Mouse (Mus musculus) midbrain, embryonic 14.5 days (tissue): Measurements from ENCODE around the gene Myo3a. TPM values are rescaled to one million over a fixed set of nuclear protein-coding genes. Genes with fewer than 3 reads are reported as not detected.

Experiments
- ATAC-seq: fragments of 200-750 bp; cut with Nextera tagmentation; 2 replicates; pipeline ENCODE4 v1.8.0; 2017; ENCODE audit warnings: moderate number of reproducible peaks, moderate library complexity; ENCODE audit not compliant: low FRiP score, low TSS enrichment
- DNase-seq: peaks from one replicate; pipeline ENCODE4 v3.0.0-alpha.2; 2015
- H3K27ac ChIP-seq: fragments of 300-500 bp; sonication (generic); replicated peaks from 2 replicates; pipeline ENCODE4 v1.5.1; 2014; ENCODE audit warnings: mild to moderate bottlenecking, low read depth, low read length, moderate library complexity
- H3K27me3 ChIP-seq: fragments of 300-500 bp; sonication (generic); 2 replicates; pipeline ENCODE4 v1.6.1; 2014; ENCODE audit warnings: low read length, control low read depth, mixed read lengths; ENCODE audit not compliant: control insufficient read depth, insufficient read depth
- H3K36me3 ChIP-seq: fragments of 300-500 bp; sonication (generic); 2 replicates; pipeline ENCODE4 v1.6.1; 2014; ENCODE audit warnings: low read length, control low read depth; ENCODE audit not compliant: control insufficient read depth, insufficient read depth
- H3K4me1 ChIP-seq: fragments of 300-500 bp; sonication (generic); 2 replicates; pipeline ENCODE4 v1.6.1; 2014; ENCODE audit warnings: mild to moderate bottlenecking, antibody characterized with exemption, low read length, control low read depth; ENCODE audit not compliant: control insufficient read depth, insufficient read depth
- H3K4me2 ChIP-seq: fragments of 300-500 bp; sonication (generic); 2 replicates; pipeline ENCODE4 v1.6.1; 2014; ENCODE audit warnings: mild to moderate bottlenecking, low read length, moderate library complexity
- H3K4me3 ChIP-seq: fragments of 300-500 bp; sonication (generic); replicated peaks from 2 replicates; pipeline ENCODE4 v1.5.1; 2014; ENCODE audit warnings: low read depth, low read length
- H3K9ac ChIP-seq: fragments of 300-500 bp; sonication (generic); replicated peaks from 2 replicates; pipeline ENCODE4 v1.6.1; 2014; ENCODE audit warnings: mild to moderate bottlenecking, low read length, moderate library complexity
- H3K9me3 ChIP-seq: fragments of 300-500 bp; sonication (generic); 2 replicates; pipeline ENCODE4 v1.6.1; 2016; ENCODE audit warnings: low read length, control low read depth, mixed read lengths; ENCODE audit not compliant: control insufficient read depth
- WGBS: fragments of 180-500 bp; shearing (Covaris S2); extraction: QIAGEN DNeasy Blood & Tissue Kit; methylation state at CpG from one replicate; pipeline ENCODE4 v1.1.7; 2014; 5-methylcytosine and 5-hydroxymethylcytosine counted together
- polyA plus RNA-seq: library from polyadenylated mRNA; unstranded; fragments of >200 nt; fragmentation: Nextera tagmentation; extraction: Ambion mirVana; gene quantifications from 2 replicates; pipeline ENCODE4 v1.2.1, GENCODE M21; 2014

Myo3a gene
- polyA plus RNA-seq, 1 experiment from 2014 or later: 0.05 TPM

- under 1% methylated on average over 60 of the region's 60 CpGs for WGBS
- Histone ChIP-seq H3K27me3 (peaks cover 53% of the 10 kb centered on the region), H3K9me3 (no peaks in the 10 kb centered on the region), H3K27ac (peak overlapping the region; percentile 97), H3K36me3 (no peaks in the 10 kb centered on the region), H3K4me3 (peak overlapping the region; percentile 54), H3K4me2 (peak overlapping the region; percentile 78), H3K9ac (peak overlapping the region; percentile 82), H3K4me1 (peaks cover 22% of the 10 kb centered on the region)
- no peak for ATAC-seq
- DNase-seq: peak; percentile 61
These were observed 396.1 kb downstream of the Myo3a start for GRCm38 (mm10) chr2:22623111-22624070.

GRCm38 (mm10) chr2:22624188-22624975, 397.1 kb downstream of the Myo3a start:
- 3% methylated on average over 27 of the region's 27 CpGs for WGBS

DNA sequence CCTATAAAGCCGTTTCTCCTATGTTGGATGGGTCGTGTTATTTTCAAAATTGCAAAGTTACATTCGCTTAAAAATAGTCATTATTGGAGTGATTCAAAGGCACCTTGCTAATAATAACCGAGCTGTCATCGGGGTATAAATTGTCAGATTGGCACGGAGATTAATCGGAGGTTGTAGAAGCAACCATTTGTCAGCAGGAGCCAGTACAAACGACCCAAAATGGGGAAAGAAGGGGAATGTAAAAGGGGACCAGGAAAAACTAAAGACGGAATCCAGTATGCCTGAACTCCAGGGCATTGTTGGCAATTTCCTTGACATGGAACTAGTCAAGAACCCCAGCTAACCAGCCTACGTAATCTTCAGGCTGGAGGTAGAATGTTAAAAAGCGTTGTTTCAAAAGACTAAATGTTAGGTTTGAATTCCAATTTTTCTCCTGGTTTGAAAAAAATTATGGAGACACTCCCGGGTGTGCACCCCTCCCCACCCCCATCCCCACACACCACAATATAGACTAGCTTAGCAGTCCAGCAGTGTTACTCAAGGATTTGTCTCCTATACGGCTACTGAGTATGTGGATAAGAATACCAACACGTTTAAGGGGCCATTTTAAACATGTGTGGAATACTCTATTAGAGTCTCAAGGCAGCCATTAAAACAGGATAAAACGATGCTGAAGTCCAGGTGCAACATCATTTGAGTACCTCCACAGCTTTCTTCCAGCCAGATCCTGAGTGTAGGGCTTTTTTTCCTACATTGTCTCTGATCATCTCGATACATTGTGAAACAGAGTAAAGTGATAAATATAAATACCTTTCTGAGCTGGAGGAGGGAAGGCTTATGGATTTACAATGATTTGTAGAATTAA, 398.0 kb downstream of the Myo3a start:
- DNase-seq: peak; percentile 55
- Histone ChIP-seq H3K4me2 (peak overlapping the region; percentile 78), H3K9me3 (no peaks in the 10 kb centered on the region), H3K9ac (peak overlapping the region; percentile 82), H3K4me1 (peaks cover 14% of the 10 kb centered on the region; the same call in 1 of the 2 replicates), H3K27me3 (peaks cover 45% of the 10 kb centered on the region), H3K4me3 (peak overlapping the region; percentile 54), H3K36me3 (no peaks in the 10 kb centered on the region), H3K27ac (peak overlapping the region; percentile 97)
- no peak for ATAC-seq
- 6% methylated on average over 16 of the region's 16 CpGs for WGBS

More at GRCm38 (mm10) chr2:22624188-22624975, 397.1 kb downstream of the Myo3a start:
- H3K4me1 ChIP-seq: peaks cover 22% of the 10 kb centered on the region
- no peaks in the 10 kb centered on the region for H3K36me3 ChIP-seq
- peaks cover 47% of the 10 kb centered on the region for H3K27me3 ChIP-seq
- ATAC-seq (no peak), DNase-seq (peak; percentile 56)
- peak overlapping the region; percentile 54 for H3K4me3 ChIP-seq
- no peaks in the 10 kb centered on the region for H3K9me3 ChIP-seq
- H3K27ac ChIP-seq: peak overlapping the region; percentile 97
- peak overlapping the region; percentile 78 for H3K4me2 ChIP-seq
- peak overlapping the region; percentile 82 for H3K9ac ChIP-seq

- ATAC-seq: 0 out of 2 replicates have a peak, but pooled peaks have one; percentile 19
- Histone ChIP-seq H3K36me3 (peaks cover 8% of the 10 kb centered on the region), H3K9ac (peak overlapping the region; percentile 82), H3K4me2 (peak overlapping the region; percentile 78), H3K27ac (peak overlapping the region; percentile 97), H3K4me3 (peak overlapping the region; percentile 54), H3K9me3 (no peaks in the 10 kb centered on the region), H3K4me1 (no peaks in the 10 kb centered on the region), H3K27me3 (peaks cover 27% of the 10 kb centered on the region)
- 19% methylated on average over 3 of the region's 3 CpGs for WGBS
- peak; percentile 58 for DNase-seq
These were observed 399.9 kb downstream of the Myo3a start for GRCm38 (mm10) chr2:22627147-22627666.

DNA sequence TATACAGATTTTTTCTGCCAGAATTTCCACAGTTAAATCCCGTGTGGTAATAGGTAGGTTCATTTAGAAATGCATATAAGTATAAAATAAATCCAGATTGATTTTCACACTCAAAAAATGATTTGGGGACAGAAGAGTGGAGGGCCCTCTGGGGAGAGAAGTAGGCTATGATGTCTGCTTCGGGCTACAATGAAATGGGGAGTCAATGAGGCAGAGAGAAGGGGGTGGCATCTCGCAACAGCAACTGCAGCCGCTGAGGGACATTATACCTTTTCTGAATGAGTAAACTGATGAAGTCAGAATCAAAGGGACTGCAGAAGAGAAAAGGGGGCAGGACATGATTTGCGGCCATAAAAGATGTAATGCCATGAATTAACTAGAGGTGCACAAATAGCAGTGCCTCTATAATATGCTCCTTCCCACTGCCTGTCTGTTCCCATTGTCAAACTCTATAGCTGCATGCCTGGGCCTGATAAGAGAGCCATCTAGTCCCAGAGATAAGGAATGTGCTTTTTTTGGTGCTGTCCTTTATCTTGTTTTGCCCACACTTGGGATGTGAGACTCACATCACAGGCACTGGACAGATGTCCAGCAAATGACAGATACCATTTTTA, 400.6 kb downstream of the Myo3a start:
- 16% methylated on average over 5 of the region's 5 CpGs for WGBS
- peak; percentile 54 for DNase-seq

GRCm38 (mm10) chr2:22634766-22635165, 407.5 kb downstream of the Myo3a start:
- ATAC-seq (no peak), DNase-seq (peak; percentile 45)
- no peaks in the 10 kb centered on the region for H3K4me1 ChIP-seq
- no peaks in the 10 kb centered on the region for H3K27me3 ChIP-seq
- no peaks in the 10 kb centered on the region for H3K9me3 ChIP-seq
- no peak overlapping the region for H3K4me3 ChIP-seq
- H3K27ac ChIP-seq: no peak overlapping the region
- WGBS: 44% methylated on average over 8 of the region's 8 CpGs
- H3K4me2 ChIP-seq: no peak overlapping the region
- no peak overlapping the region for H3K9ac ChIP-seq
- peaks cover 30% of the 10 kb centered on the region for H3K36me3 ChIP-seq

More for the DNA sequence above, 400.6 kb downstream of the Myo3a start:
- Histone ChIP-seq H3K4me2 (peak overlapping the region; percentile 78), H3K9ac (peak overlapping the region; percentile 82), H3K27me3 (peaks cover 24% of the 10 kb centered on the region), H3K36me3 (peaks cover 8% of the 10 kb centered on the region), H3K4me3 (peak overlapping the region; percentile 54), H3K9me3 (no peaks in the 10 kb centered on the region), H3K27ac (peak overlapping the region; percentile 97), H3K4me1 (no peaks in the 10 kb centered on the region)
- 0 out of 2 replicates have a peak, but pooled peaks have one; percentile 49 for ATAC-seq

DNA sequence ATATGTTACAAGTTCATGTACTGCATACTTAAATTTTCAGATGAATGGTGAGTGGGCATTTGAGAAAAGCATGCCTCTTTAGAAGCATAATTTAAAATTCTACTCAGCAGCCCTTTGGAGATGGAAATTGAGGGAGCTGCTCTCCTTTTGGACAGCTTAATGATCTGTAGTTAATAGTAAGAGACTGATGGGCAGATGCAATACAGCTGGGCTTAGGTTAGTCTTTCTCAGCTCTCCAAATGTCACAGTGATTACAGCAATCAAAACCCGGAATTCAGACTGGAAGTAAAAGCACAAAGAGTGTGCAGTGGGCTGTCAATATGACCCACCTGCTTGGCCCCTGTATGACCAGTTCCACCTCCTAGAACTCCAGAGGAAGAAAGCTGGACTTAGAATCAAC, 418.8 kb downstream of the Myo3a start:
- no peak for DNase-seq
- Histone ChIP-seq H3K9ac (no peak overlapping the region), H3K9me3 (no peaks in the 10 kb centered on the region), H3K36me3 (peaks cover 10% of the 10 kb centered on the region), H3K4me3 (no peak overlapping the region), H3K4me1 (no peaks in the 10 kb centered on the region), H3K27ac (no peak overlapping the region), H3K27me3 (no peaks in the 10 kb centered on the region), H3K4me2 (no peak overlapping the region)
- no peak for ATAC-seq
- 53% methylated on average over 1 of the region's 1 CpGs for WGBS
